Mouse (Mus musculus): ENCODE data around the gene Pax7. TPM values are rescaled to one million over a fixed set of nuclear protein-coding genes. Genes with fewer than 3 reads are reported as not detected.
A peak's percentile ranks its signal among the peaks of the same experiment; 100 is the strongest.

The Pax7 gene
- total RNA-seq (2021), result 1 to 10 TPM; 1.7 to 3.1 TPM
- long read RNA-seq, experiment 1, result 0 reads
- long read RNA-seq, experiment 2, partial matches to known transcripts, result 0 of 1 reads
- long read RNA-seq, experiment 2, other reads (novel, unspliced or antisense), result 1 of 1 reads

DNA sequence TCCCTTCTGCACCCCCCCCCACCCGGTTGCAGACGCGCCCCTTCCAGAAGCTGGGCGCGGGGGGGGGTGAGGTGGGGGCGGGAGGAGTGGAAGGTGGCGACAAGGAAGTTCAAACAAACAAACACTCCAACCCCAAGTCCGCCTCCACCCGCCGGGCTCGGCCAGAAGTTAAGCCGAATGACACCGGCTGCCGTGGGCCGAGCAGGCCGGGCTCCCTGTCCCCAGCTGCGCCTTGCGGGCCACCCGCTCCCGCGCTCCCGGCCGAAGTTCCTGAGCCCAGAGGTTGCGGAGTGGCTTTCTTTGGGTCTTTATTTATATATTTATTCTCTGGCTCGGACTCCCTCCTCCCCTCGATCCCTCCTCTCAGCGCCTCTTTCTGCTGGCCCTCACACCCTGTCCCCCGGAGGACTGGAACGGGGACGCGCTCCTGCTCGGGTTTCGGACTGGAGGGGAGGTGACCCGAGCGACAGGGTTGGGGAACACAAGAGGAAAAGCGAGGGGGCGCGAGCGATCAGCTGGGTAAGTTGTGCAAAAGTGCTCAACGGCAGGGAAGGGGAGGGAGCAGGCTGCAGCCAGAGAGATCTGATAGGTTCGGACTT is at the start of gene Pax7:
Gene Pax7, minus strand, starts transcription at position 493 of the 599 bp plus-strand sequence.
- peak; percentile 28 to 29 for DNase-seq
- intact Hi-C loops (cut with DNase I), result no loop called here

DNA sequence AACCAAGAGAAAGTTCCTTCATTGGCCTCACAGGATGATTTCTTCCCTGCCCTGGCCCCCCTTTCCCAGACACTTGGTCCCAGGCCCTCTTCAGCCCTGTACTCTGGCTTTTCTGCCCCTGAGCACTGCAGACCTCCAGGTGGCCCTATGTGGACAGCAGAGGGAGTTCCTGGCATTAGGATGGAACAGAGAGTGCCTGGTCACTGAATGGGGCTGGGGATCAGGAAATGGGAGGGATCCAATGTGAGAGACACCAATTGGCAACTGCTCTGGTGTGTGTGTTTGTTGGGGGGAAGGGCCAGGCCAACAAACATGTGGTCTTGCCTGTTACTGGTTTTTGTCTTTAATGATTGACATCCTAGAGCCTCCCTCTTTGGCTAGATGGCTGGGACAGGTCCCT is 48.5 kb upstream of the Pax7 start:
- intact Hi-C loops (cut with DNase I), result no loop called here
- no peak for DNase-seq

DNA sequence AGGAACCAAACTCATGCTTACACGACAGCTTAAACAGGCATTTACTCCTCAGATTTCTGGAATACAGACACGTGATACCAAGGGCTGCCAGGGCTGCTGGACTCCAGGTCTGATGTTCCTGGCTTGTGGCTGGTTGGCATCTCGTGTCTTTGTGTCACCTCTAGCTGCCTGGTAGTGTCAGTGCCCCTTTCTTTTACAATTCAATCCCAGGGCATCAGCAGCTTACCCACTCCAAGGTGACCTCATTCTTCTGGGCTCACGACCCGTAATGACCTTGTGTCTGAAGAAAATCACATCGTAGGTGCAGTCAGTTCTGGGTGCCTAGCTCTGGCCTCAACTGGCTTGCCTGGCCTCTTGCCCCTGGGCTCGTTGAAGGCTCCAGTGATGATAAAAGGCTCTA is 46.0 kb upstream of the Pax7 start:
- intact Hi-C loops (cut with DNase I), result loop anchor here (10.0 kb wide), 1 partner anchor 275 kb away; no protein-coding TSS in a partner anchor
- no peak for DNase-seq

DNA sequence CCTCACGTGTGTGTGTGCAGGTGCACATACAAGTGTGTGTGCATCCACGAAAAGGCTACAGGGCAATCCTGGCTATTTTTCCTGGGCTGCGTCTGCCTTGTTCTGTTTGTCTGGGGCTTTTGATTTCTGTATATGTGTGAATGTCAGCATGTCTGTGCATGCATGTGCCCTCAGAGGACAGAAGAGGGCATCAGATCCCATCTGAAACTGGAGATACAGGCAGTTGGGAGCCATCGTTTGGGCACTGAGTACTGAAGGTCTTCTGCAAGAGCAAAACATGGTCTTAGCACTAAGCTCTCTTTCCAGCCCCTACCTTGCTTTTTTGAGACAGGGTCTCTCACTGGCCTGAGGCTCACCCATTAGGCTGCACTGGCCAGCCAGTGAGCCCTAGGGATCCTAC is 45.1 kb upstream of the Pax7 start:
- DNase-seq, result no peak
- intact Hi-C loops (cut with DNase I), result loop anchor here (10.0 kb wide), 1 partner anchor 276 kb away; no protein-coding TSS in a partner anchor

DNA sequence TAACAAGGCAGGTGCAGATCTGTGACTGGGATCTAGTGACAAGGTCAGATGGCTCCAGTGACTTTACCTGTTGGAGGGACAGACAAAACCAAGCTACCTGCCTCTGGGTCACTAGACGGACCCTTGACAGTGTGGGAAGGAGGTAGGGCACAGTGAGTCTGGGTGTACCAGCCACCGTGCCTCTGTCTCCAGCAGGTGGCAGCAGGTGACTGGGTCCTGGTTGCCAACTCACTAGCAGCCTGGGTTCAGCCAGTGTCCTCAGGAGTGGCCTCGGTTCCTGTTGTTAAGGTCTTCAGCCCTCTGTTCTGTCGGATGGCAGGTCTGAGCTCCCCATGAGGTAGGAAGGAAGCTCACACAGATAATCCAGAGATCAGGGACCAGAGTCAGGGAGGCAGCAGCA is 43.9 kb upstream of the Pax7 start:
- DNase-seq, result peak in 1 of 2 experiments; percentile 31
- intact Hi-C loops (cut with DNase I), result loop anchor here (10.0 kb wide), 1 partner anchor 278 kb away; no protein-coding TSS in a partner anchor

DNA sequence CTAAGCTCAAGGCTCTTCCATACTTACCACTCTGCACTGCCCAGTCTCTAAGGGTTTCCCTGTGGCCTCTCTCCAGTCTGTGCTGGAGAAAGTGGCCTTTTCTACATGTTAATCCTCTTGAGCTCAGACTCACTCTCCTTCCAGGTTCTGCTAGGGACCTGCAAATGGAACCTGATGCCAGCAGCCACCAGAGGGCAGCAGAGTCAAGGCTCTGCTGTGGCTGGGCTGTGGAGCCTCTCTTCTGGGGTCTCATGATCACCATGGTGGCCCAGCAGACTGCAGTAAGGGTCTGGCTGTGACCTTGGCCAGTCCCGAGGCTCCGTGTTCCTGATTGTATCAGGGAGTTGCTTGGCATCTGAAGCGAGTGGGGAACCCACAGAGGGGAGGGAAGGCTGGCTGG is 39.3 kb upstream of the Pax7 start:
- intact Hi-C loops (cut with DNase I), result loop anchor here (5.0 to 10.0 kb wide), 2 partner anchors 215 to 282 kb away; no protein-coding TSS in a partner anchor

DNA sequence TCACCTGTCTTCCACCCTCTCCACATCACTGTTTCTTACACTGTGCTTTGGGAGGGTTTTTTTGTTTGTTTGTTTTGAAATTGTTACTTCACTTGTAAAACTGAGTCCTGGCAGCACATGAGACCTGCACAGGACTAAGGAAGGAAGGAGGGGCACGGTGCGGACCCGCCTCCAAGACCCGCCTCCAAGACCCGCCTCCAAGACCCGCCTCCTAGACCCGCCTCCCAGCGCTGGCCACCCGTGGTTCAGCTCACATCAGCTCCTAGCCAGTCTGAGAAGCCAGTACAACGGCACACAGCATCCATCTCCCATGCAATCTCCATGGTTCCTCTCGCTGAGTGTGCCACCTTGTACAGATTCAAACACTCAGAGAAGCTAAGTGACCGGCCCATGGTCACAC is 38.4 kb upstream of the Pax7 start:
- intact Hi-C loops (cut with DNase I), result loop anchor here (5.0 to 10.0 kb wide), 2 partner anchors 216 to 283 kb away; no protein-coding TSS in a partner anchor
- no peak for DNase-seq

More for the DNA sequence above, 39.3 kb upstream of the Pax7 start:
- DNase-seq, result no peak

DNA sequence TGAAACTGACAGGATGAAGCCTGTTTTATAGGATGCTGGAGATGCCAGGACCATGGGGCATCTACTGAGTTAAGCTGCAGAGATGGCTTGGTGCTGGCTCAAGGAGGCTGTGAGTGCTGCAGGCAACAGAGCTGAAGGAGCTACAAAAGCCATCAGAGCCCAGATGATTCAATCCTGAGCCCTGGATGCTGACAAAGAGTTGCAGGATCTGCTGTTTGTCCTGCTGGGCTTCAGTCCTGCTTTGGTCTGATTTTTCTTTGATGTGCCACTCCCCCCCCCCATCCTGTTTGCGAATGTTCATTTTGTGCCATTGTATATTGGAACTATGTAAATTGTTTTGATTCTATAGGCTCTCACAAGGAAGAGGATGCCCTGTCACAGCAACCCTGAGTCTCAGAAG is 29.9 kb upstream of the Pax7 start:
- intact Hi-C loops (cut with DNase I), result no loop called here
- DNase-seq, result no peak

DNA sequence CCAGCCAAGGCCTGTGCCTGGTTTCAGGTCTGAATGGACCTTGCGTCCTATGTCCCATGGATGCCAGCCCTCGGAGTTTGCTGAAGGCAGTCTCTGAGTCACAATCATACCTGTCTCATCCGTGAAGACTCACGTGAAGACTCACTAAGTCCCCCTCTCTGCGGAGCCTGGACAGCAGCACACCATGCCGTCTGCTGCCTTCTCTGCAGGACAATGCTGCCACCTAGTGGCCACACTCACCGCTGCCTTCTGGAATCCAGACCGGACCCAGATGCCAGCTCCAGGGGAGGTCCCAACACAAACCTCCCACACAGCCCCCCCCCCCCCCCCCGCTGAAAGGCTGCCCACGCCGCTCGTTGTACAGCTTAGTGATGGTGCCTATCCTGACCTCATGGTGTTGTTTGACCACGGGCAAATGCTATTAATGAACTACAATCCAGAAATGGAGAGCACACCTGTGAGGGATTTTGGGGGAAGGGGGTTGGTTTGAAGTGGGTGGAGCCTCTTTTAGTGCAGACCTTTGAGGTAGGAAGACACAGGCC is 25.4 kb upstream of the Pax7 start:
- peak; percentile 71 to 81 for DNase-seq
- intact Hi-C loops (cut with DNase I), result loop anchor here (2.0 to 5.0 kb wide), 3 partner anchors 71 to 211 kb away; no protein-coding TSS in a partner anchor

DNA sequence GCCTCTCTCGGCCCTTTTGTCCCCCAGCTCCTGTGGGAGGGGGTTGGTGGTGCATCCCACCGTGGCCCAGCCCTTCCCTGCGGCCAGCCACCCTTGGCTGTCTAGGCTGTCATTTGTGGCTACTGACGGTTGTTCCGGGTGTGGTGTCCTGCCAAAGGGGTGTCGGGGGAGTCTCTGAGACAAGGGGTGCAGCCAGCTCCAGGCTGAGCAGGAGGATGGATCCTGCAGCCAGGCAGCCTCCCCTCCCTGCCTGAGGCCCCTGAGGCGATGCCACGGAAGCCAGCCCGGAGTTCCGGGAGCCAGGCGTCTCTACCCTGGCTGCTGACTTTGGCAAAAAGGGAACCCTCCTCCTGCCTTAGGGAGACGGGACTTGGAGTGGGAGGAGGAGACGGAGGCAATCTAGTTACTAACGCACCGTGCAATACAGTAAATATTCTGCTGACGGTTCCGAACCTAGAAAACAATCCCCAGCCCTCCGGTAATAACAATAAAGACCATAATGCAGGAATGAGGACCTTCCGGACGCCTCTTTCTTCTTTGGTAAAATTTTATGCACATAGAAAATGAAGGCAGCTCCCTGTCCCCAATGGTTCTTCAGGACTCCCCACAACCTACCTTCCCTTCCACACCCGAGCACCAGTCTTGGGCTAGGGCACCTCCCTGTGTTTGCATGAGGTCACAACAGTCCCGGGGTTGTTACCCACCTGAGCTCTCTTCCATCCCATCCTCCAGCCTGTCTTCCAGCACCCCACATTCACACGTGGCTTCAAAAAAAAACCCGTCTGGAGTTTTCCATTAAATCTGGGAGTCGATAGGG is 19.1 kb upstream of the Pax7 start:
- intact Hi-C loops (cut with DNase I), result no loop called here
- DNase-seq, result no peak

DNA sequence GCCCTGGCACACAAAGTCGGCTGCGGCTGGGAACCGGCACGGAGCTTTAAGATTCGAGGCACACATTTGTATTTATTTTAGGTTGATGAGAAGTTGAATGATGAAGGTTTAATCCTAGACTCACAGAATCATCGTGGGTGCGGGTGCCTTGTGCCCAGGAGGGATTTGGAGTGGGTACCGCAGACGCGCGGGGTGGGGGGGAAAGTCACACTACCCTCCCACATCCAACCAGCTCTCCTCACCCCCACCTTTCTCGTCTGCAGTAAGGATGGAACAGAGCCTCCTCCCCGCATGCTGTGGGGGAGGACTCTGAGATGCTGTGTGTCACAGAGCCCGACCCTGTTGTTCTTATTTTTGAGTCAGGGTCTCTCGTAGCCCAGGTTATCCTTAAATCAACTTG is 18.1 kb upstream of the Pax7 start:
- DNase-seq, result no peak
- intact Hi-C loops (cut with DNase I), result no loop called here

DNA sequence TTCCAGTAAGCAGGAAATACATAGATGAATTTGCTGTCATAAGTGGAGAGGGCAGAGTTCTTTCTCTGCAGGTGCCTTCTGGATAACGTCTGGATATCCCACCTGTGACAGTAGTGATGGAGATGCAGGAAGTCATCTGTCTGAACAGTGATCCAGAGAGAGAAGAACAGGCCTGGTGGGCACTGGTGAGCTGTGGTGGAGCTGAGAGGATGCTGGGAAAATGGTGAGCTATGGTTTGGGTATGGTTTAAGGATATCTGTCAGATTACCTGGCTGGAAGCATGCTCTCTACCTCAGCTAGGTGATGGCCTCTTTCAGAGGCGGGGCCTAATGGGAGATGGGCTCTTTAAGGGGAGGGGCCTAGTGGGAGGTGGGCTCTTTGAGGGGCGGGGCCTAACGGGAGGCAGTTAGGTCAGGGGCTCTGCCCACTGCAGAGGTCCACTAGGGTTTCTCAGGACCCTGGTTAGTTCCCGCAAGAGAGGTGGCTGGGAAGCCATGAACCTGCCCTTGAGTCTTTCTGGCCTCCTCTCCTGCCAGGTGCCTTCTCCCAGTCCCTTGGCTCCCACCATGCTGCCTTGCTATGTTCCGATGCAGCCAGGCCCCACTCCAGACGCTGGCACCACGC is 17.3 kb upstream of the Pax7 start:
- intact Hi-C loops (cut with DNase I), result no loop called here
- DNase-seq, result no peak

DNA sequence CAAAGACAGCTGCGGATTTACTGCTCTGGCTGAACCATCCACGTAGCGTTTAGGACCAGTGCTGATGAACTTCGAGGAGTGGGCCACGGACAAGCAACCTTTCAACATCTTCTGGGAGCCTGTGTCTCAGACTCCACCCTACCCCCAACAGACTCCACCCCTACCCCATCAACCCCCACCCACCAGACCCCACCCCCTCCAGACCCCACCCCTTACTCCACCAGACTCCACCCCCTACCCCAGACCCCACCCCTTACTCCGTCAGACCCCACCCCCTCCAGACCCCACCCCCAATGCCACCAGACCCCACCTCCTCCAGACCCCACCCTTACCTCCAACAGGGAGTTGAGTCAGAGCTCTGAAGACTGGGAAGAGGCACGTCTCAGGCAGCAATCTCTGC is 10.1 kb upstream of the Pax7 start:
- intact Hi-C loops (cut with DNase I), result no loop called here

DNA sequence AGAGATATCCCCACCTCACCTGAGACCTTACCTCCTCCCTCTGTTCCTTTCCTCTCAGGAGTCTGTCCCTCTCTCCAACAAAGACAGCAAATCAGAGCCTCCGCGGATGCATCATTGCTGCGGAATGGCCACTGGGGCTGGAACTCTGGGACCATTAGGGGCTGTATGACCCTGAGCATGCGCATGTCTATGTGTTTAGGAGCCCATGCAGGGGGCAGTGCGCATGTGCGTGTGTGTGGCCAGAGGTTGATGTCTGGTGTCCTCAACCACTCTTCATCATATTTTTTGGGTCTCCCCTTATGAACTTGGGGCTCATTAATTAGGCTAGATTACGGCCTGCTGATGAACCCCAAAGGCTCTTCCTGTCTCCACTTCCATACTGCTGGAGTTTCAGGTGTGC is 9.6 kb upstream of the Pax7 start:
- no peak for DNase-seq
- intact Hi-C loops (cut with DNase I), result no loop called here

More for the DNA sequence above, 10.1 kb upstream of the Pax7 start:
- DNase-seq, result no peak

DNA sequence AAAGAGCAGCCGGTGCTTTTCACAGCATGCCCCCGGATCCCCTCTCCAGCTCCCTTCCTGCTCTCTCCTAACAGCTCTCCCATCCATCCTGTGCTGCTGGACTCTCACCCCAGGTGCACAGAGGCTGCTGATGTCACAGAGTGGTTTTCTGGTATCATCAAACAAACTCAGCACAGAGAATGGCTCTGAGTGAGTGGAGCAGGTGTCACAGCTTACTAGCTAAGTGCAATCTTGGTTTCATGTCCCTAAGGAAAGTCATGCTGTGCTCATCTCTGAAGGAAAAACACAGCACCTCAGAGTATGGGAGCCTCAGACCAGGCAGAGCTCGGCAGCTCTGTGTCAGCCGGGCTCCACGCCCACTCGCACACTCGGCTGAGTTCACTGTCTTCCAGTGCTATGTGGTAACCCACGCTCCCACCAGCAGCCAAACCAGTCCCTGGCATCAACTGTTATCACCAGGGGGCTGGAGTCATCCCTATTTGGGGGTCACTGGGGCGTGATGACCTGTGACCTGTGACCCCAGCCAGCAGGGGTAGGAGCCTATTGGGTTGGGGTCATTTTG is 7.7 kb upstream of the Pax7 start:
- DNase-seq, result no peak
- intact Hi-C loops (cut with DNase I), result no loop called here

DNA sequence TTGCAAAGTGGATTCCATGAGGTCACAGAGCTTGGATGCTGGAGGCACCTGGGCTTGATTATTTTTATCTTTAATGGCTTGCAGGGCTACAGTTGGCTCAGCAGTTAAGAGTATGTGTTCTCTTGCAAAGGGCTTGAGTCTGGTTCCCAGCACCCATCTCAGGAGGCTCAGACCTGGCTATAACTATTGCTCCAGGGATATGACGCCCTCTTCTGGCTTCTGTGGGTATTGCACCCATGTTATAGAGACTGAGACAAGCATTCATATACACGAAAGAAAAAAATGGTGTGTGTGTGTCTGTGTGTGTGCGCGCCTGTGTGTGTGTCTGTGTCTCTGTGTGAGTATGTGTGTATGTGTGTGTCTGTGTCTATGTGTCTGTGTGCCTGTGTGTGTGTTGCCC is 7.1 kb upstream of the Pax7 start:
- DNase-seq, result no peak
- intact Hi-C loops (cut with DNase I), result no loop called here

DNA sequence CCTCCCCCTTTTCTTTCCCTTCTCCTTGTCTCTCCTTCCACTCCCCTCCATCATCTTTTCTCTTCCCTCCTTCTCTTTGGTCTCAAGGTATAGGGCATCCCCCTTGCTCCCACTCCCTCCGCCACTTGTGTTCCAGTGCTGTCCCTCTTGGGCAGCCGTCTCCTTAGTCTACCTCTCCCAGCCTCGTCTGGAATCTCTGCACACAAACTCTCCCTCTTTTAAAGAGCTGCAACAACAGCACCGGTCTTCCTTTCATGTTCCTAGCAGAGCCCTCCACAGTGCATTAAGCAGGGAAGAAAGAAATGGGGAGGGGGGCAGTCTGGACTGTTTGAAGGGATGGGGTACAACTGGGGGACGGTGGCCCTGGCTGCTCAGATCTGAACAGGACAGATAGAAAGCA is 3.4 kb upstream of the Pax7 start:
- intact Hi-C loops (cut with DNase I), result no loop called here
- DNase-seq, result no peak

DNA sequence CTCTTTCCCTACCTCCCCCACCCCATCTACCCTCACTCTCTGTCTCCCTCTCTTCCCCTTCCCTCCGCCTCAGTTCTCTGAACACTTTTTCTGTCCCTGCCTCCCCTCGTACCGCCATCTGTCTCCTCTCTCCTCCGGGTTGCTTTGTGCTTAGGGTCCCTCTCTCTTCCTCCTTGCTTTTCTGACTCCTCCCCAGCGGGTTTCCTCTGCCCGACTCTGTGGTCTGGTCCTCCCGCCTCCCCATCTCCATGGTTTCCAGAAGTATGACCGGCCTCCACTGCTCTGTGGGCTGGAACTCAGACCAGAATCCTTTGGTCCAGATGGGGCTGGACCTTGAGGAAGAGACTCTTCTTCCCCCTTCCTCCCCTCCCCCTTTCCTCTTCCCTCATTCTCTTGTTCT is 2.9 kb upstream of the Pax7 start:
- DNase-seq, result no peak
- intact Hi-C loops (cut with DNase I), result no loop called here

DNA sequence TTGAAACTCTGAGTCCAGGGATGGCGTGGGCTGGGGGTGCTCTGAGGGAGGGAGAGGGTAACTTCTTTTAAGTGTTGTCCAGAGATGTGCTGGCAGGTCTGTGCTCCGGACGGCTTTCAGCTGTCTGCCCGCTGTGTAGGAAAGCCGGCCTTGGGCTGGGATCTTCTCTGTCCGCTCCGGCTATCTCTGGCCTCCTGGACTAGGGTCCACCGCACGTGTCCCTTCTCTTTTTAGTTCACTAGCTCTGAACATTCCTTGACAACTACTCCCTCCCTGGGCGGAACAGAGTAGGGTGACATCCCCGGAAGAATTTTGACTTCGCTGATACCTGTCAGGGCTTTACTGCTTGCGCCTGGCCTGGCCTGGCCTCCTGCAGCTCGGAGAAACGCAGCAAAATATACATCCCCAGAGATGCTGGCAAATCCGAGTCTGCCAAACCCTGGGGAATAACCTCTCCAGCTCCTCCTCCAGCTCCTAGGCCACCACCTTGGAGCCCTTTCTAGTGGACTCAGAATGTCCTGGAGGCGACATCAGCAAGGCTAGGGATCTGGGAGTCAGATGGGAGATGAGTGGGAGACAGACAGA is 581 bp upstream of the Pax7 start:
- no peak for DNase-seq
- intact Hi-C loops (cut with DNase I), result no loop called here

Measured in gastrocnemius, postnatal 36 days (tissue).